Mouse (Mus musculus) layer of hippocampus, postnatal 14 days (tissue): Measurements from ENCODE around the gene Cyth1. TPM values are rescaled to one million over a fixed set of nuclear protein-coding genes. Genes with fewer than 3 reads are reported as not detected.

Experiments used
- total RNA-seq, 2 experiments: library from RNA; stranded (reverse); gene quantifications; 2 replicates each; pipeline ENCODE4 v1.2.3; 2021

Cyth1 gene
- total RNA-seq, 2 experiments from 2014 or later, result 72.0 to 75.0 TPM

Other genes starting within 250 kb of the Cyth1 start
- under 1 TPM; 0.05 to 0.36 TPM for gene Dnah17, start 118.0 kb downstream of the Cyth1 start, total RNA-seq
- gene Usp36, start 41.7 kb upstream of the Cyth1 start, total RNA-seq, result 10 to 100 TPM; 22.9 to 26.0 TPM
- 1 to 10 TPM; 1.0 to 1.6 TPM for gene Cep295nl, start 93.9 kb upstream of the Cyth1 start, total RNA-seq
- gene Timp2, start 107.1 kb upstream of the Cyth1 start, total RNA-seq, result 100 to 1,000 TPM; 266 to 270 TPM
- 10 to 100 TPM; 11.1 to 14.4 TPM for gene Lgals3bp, start 153.5 kb upstream of the Cyth1 start, total RNA-seq
- gene Cant1, start 170.5 kb upstream of the Cyth1 start, total RNA-seq, result 10 to 100 TPM; 37.0 to 40.6 TPM
- gene C1qtnf1, start 179.6 kb upstream of the Cyth1 start, total RNA-seq, result 1 to 10 TPM; 3.9 to 5.3 TPM
- gene Engase, start 228.2 kb upstream of the Cyth1 start, total RNA-seq, result 10 to 100 TPM; 14.7 to 18.4 TPM